Comparison of ENCODE assay signal across 19 mouse cellular contexts in genomic region chr3:119431339-119431738, GRCm38 (mm10).
A peak's percentile ranks its signal among the peaks of the same experiment; 100 is the strongest.
DNase-seq lines count a peak whose midpoint lies in the region; ATAC-seq and TF ChIP-seq lines count a peak whose summit lies in the region.
"Had no signal": no experiment of that assay in that cellular context is flagged by ENCODE, and none has a peak within 500 bp of the region (broad histone marks: within the 10 kb centered on the region; RNA-seq: fewer than 3 reads in every experiment).

No protein-coding gene starts in this region.

- DNase-seq in stomach, postnatal 0 days (ENCODE audit: low spot score) = no peak
- no peak for DNase-seq in spleen, postnatal 10 days (ENCODE audit: low spot score in 2 of 2)
- no peak for DNase-seq in cerebellum, postnatal 36 days
- DNase-seq: cerebellum, adult 2 months; heart, postnatal 36 days; kidney, adult 2 months; kidney, postnatal 36 days; right cerebral cortex, adult 18-20 months; thymus, postnatal 25 days had no signal

- TF ChIP-seq EP300 in stomach, postnatal 0 days (optimal IDR thresholded peaks at IDR 0.05) = no peak

- no peaks in the 10 kb centered on the region for H3K9me3 ChIP-seq in forebrain, embryonic 13.5 days (replicated peaks)
- H3K9me3 ChIP-seq in forebrain, embryonic 16.5 days (ENCODE audit: control insufficient read depth, low read length) = no peaks in the 10 kb centered on the region
- H3K9me3 ChIP-seq in stomach, embryonic 16.5 days (replicated peaks; ENCODE audit: control insufficient read depth, low read length) = no peaks in the 10 kb centered on the region
- no peaks in the 10 kb centered on the region for H3K9me3 ChIP-seq in stomach, postnatal 0 days (ENCODE audit: control insufficient read depth, low read length)
- H3K9me3 ChIP-seq in midbrain, embryonic 12.5 days = no peaks in the 10 kb centered on the region
- H3K9me3 ChIP-seq in kidney, embryonic 16.5 days (ENCODE audit: low read length) = no peaks in the 10 kb centered on the region
- H3K9me3 ChIP-seq: embryonic facial prominence, embryonic 12.5 days; heart, embryonic 13.5 days; liver, embryonic 15.5 days had no signal

- H3K27ac ChIP-seq in forebrain, embryonic 13.5 days = no peak overlapping the region
- no peak overlapping the region for H3K27ac ChIP-seq in forebrain, embryonic 16.5 days (ENCODE audit: low read length)
- no peak overlapping the region for H3K27ac ChIP-seq in stomach, embryonic 16.5 days (ENCODE audit: low read length)
- H3K27ac ChIP-seq in stomach, postnatal 0 days (replicated peaks) = no peak overlapping the region
- no peak overlapping the region for H3K27ac ChIP-seq in midbrain, embryonic 12.5 days (replicated peaks)
- H3K27ac ChIP-seq in kidney, embryonic 16.5 days (ENCODE audit: low read length) = no peak overlapping the region
- H3K27ac ChIP-seq: embryonic facial prominence, embryonic 12.5 days; heart, embryonic 13.5 days; liver, embryonic 15.5 days had no signal

- 70% methylated on average over 8 of the region's 8 CpGs for WGBS in forebrain, embryonic 13.5 days
- 56% methylated on average over 8 of the region's 8 CpGs for WGBS in forebrain, embryonic 16.5 days
- 66% methylated on average over 8 of the region's 8 CpGs for WGBS in stomach, embryonic 16.5 days
- 63% methylated on average over 8 of the region's 8 CpGs for WGBS in stomach, postnatal 0 days
- WGBS in midbrain, embryonic 12.5 days = 80% methylated on average over 8 of the region's 8 CpGs
- 69% methylated on average over 8 of the region's 8 CpGs for WGBS in kidney, embryonic 16.5 days

- ATAC-seq in forebrain, embryonic 13.5 days = peak; percentile 70; the same call in 1 of the 2 replicates
- no peak for ATAC-seq in forebrain, embryonic 16.5 days
- ATAC-seq in stomach, embryonic 16.5 days (ENCODE audit: insufficient read depth, low FRiP score) = peak; percentile 64; the same call in 1 of the 2 replicates
- ATAC-seq in stomach, postnatal 0 days (ENCODE audit: low FRiP score, low TSS enrichment) = no peak
- ATAC-seq in midbrain, embryonic 12.5 days (ENCODE audit: low FRiP score, low read depth) = 0 out of 2 replicates have a peak, but pooled peaks have one; percentile 30
- no peak for ATAC-seq in kidney, embryonic 16.5 days (ENCODE audit: low FRiP score, low TSS enrichment)
- ATAC-seq: lung, postnatal 0 days had no signal

- H3K4me3 ChIP-seq in forebrain, embryonic 13.5 days = no peak overlapping the region
- no peak overlapping the region for H3K4me3 ChIP-seq in forebrain, embryonic 16.5 days (replicated peaks; ENCODE audit: low read length)
- no peak overlapping the region for H3K4me3 ChIP-seq in stomach, embryonic 16.5 days (replicated peaks; ENCODE audit: low read length)
- no peak overlapping the region for H3K4me3 ChIP-seq in stomach, postnatal 0 days (ENCODE audit: low read depth, low read length)
- no peak overlapping the region for H3K4me3 ChIP-seq in midbrain, embryonic 12.5 days
- H3K4me3 ChIP-seq in kidney, embryonic 16.5 days (ENCODE audit: low read length) = no peak overlapping the region
- H3K4me3 ChIP-seq: embryonic facial prominence, embryonic 12.5 days; heart, embryonic 13.5 days; liver, embryonic 15.5 days; myocyte had no signal

- no peaks in the 10 kb centered on the region for H3K36me3 ChIP-seq in forebrain, embryonic 13.5 days (ENCODE audit: poor library complexity, severe bottlenecking)
- no peaks in the 10 kb centered on the region for H3K36me3 ChIP-seq in forebrain, embryonic 16.5 days (ENCODE audit: control insufficient read depth, insufficient read depth)
- no peaks in the 10 kb centered on the region for H3K36me3 ChIP-seq in stomach, embryonic 16.5 days (ENCODE audit: control insufficient read depth, insufficient read depth, low read length)
- H3K36me3 ChIP-seq in stomach, postnatal 0 days (ENCODE audit: control insufficient read depth, insufficient read depth, low read length) = no peaks in the 10 kb centered on the region
- no peaks in the 10 kb centered on the region for H3K36me3 ChIP-seq in midbrain, embryonic 12.5 days
- H3K36me3 ChIP-seq in kidney, embryonic 16.5 days (ENCODE audit: insufficient read depth, low read length) = no peaks in the 10 kb centered on the region
- H3K36me3 ChIP-seq: embryonic facial prominence, embryonic 12.5 days; heart, embryonic 13.5 days; liver, embryonic 15.5 days had no signal

- H3K4me2 ChIP-seq in forebrain, embryonic 13.5 days = no peak overlapping the region
- no peak overlapping the region for H3K4me2 ChIP-seq in forebrain, embryonic 16.5 days (ENCODE audit: low read length)
- H3K4me2 ChIP-seq in stomach, embryonic 16.5 days (ENCODE audit: low read depth, low read length) = no peak overlapping the region
- no peak overlapping the region for H3K4me2 ChIP-seq in stomach, postnatal 0 days (replicated peaks; ENCODE audit: low read depth)
- no peak overlapping the region for H3K4me2 ChIP-seq in midbrain, embryonic 12.5 days (replicated peaks)
- H3K4me2 ChIP-seq in kidney, embryonic 16.5 days (replicated peaks; ENCODE audit: low read depth, low read length) = no peak overlapping the region
- H3K4me2 ChIP-seq: embryonic facial prominence, embryonic 12.5 days; heart, embryonic 13.5 days; liver, embryonic 15.5 days had no signal

- peaks cover 6% of the 10 kb centered on the region; the same call in 1 of the 2 replicates for H3K4me1 ChIP-seq in forebrain, embryonic 13.5 days
- H3K4me1 ChIP-seq in forebrain, embryonic 16.5 days (replicated peaks; ENCODE audit: control insufficient read depth, insufficient read depth, low read length) = no peaks in the 10 kb centered on the region
- no peaks in the 10 kb centered on the region for H3K4me1 ChIP-seq in stomach, embryonic 16.5 days (ENCODE audit: control insufficient read depth, insufficient read depth, low read length)
- no peaks in the 10 kb centered on the region for H3K4me1 ChIP-seq in stomach, postnatal 0 days (replicated peaks; ENCODE audit: control insufficient read depth, insufficient read depth)
- no peaks in the 10 kb centered on the region for H3K4me1 ChIP-seq in midbrain, embryonic 12.5 days
- no peaks in the 10 kb centered on the region for H3K4me1 ChIP-seq in kidney, embryonic 16.5 days (ENCODE audit: insufficient read depth, low read length)
- H3K4me1 ChIP-seq: embryonic facial prominence, embryonic 12.5 days; heart, embryonic 13.5 days; liver, embryonic 15.5 days had no signal

- no peak overlapping the region for H3K9ac ChIP-seq in forebrain, embryonic 13.5 days
- no peak overlapping the region for H3K9ac ChIP-seq in forebrain, embryonic 16.5 days (replicated peaks; ENCODE audit: low read depth, low read length)
- H3K9ac ChIP-seq in stomach, embryonic 16.5 days (ENCODE audit: low read length) = no peak overlapping the region
- H3K9ac ChIP-seq in stomach, postnatal 0 days (ENCODE audit: low read length) = no peak overlapping the region
- H3K9ac ChIP-seq in midbrain, embryonic 12.5 days (replicated peaks) = no peak overlapping the region
- no peak overlapping the region for H3K9ac ChIP-seq in kidney, embryonic 16.5 days (replicated peaks; ENCODE audit: low read length)
- H3K9ac ChIP-seq: embryonic facial prominence, embryonic 12.5 days; heart, embryonic 13.5 days; liver, embryonic 15.5 days had no signal

- no peak for TF ChIP-seq CTCF in stomach, postnatal 0 days (IDR thresholded peaks at IDR 0.05; ENCODE audit: low read depth)

- H3K27me3 ChIP-seq in forebrain, embryonic 13.5 days = no peaks in the 10 kb centered on the region
- H3K27me3 ChIP-seq in forebrain, embryonic 16.5 days (replicated peaks; ENCODE audit: control insufficient read depth, insufficient read depth, low read length) = no peaks in the 10 kb centered on the region
- H3K27me3 ChIP-seq in stomach, embryonic 16.5 days (ENCODE audit: control insufficient read depth, insufficient read depth, low read length) = no peaks in the 10 kb centered on the region
- no peaks in the 10 kb centered on the region for H3K27me3 ChIP-seq in stomach, postnatal 0 days (ENCODE audit: control insufficient read depth, insufficient read depth, low read length)
- H3K27me3 ChIP-seq in midbrain, embryonic 12.5 days = no peaks in the 10 kb centered on the region
- H3K27me3 ChIP-seq in kidney, embryonic 16.5 days (ENCODE audit: insufficient read depth, low read length) = no peaks in the 10 kb centered on the region
- H3K27me3 ChIP-seq: embryonic facial prominence, embryonic 12.5 days; heart, embryonic 13.5 days; liver, embryonic 15.5 days had no signal

Comparison
In these comparisons a context has a peak if more than half of its experiments do, and no peak if none do; other contexts are left out.
1. ATAC-seq: peak in forebrain, embryonic 13.5 days (single experiment), stomach, embryonic 16.5 days (single experiment) and midbrain, embryonic 12.5 days (single experiment); none in forebrain, embryonic 16.5 days (single experiment), stomach, postnatal 0 days (single experiment) and kidney, embryonic 16.5 days (single experiment).